Mouse (Mus musculus): ENCODE measurements around the gene Grin2c. TPM values are rescaled to one million over a fixed set of nuclear protein-coding genes. Genes with fewer than 3 reads are reported as not detected.

The Grin2c gene
- polyA plus RNA-seq, 1 experiment: not detected

GRCm38 (mm10) chr11:115270148-115270861 is 3.3 kb upstream of the Grin2c start:
- Histone ChIP-seq H3K27me3 (replicated peaks) (peaks cover 38% of the 10 kb centered on the region), H3K4me3 (replicated peaks) (no peak overlapping the region), H3K36me3 (replicated peaks; ENCODE audit: low read length) (peaks cover 63% of the 10 kb centered on the region), H3K4me1 (peaks cover 46% of the 10 kb centered on the region), H3K9me3 (no peaks in the 10 kb centered on the region)
- TF ChIP-seq FLI1 (IDR thresholded peaks at IDR 0.05; ENCODE audit: low read length) (no peak), GATA1 (IDR thresholded peaks at IDR 0.05; ENCODE audit: borderline replicate concordance, low read length) (no peak)

- no peak for TF ChIP-seq FLI1 (IDR thresholded peaks at IDR 0.05; ENCODE audit: low read length)
- TF ChIP-seq GATA1 (IDR thresholded peaks at IDR 0.05; ENCODE audit: borderline replicate concordance, low read length): no peak
- peaks cover 46% of the 10 kb centered on the region for H3K27me3 ChIP-seq (replicated peaks)
- H3K4me3 ChIP-seq (replicated peaks): no peak overlapping the region
- H3K36me3 ChIP-seq (replicated peaks; ENCODE audit: low read length): peaks cover 59% of the 10 kb centered on the region
- H3K4me1 ChIP-seq: peaks cover 46% of the 10 kb centered on the region
- no peaks in the 10 kb centered on the region for H3K9me3 ChIP-seq
Observed at GRCm38 (mm10) chr11:115269330-115270066, 2.5 kb upstream of the Grin2c start.

GRCm38 (mm10) chr11:115267958-115268357 is 915 bp upstream of the Grin2c start:
- H3K4me3 ChIP-seq (replicated peaks): no peak overlapping the region
- peaks cover 41% of the 10 kb centered on the region for H3K4me1 ChIP-seq
- no peaks in the 10 kb centered on the region for H3K9me3 ChIP-seq
- TF ChIP-seq FLI1 (IDR thresholded peaks at IDR 0.05; ENCODE audit: low read length): no peak
- no peak for TF ChIP-seq GATA1 (IDR thresholded peaks at IDR 0.05; ENCODE audit: borderline replicate concordance, low read length)
- peaks cover 49% of the 10 kb centered on the region for H3K36me3 ChIP-seq (replicated peaks; ENCODE audit: low read length)
- peaks cover 61% of the 10 kb centered on the region for H3K27me3 ChIP-seq (replicated peaks)

GRCm38 (mm10) chr11:115266400-115266778 is 654 bp downstream of the Grin2c start:
- peaks cover 33% of the 10 kb centered on the region for H3K36me3 ChIP-seq (replicated peaks; ENCODE audit: low read length)
- H3K4me1 ChIP-seq: peaks cover 37% of the 10 kb centered on the region
- no peak for TF ChIP-seq GATA1 (IDR thresholded peaks at IDR 0.05; ENCODE audit: borderline replicate concordance, low read length)
- peak overlapping the region; percentile 59 for H3K4me3 ChIP-seq (replicated peaks)
- H3K9me3 ChIP-seq: no peaks in the 10 kb centered on the region
- H3K27me3 ChIP-seq (replicated peaks): peaks cover 76% of the 10 kb centered on the region

GRCm38 (mm10) chr11:115265771-115266399 is 1.2 kb downstream of the Grin2c start:
- TF ChIP-seq GATA1 (IDR thresholded peaks at IDR 0.05; ENCODE audit: borderline replicate concordance, low read length) (no peak), FLI1 (IDR thresholded peaks at IDR 0.05; ENCODE audit: low read length) (no peak)
- Histone ChIP-seq H3K27me3 (replicated peaks) (peaks cover 81% of the 10 kb centered on the region), H3K4me3 (replicated peaks) (peak overlapping the region; percentile 14), H3K4me1 (peaks cover 37% of the 10 kb centered on the region), H3K36me3 (replicated peaks; ENCODE audit: low read length) (peaks cover 28% of the 10 kb centered on the region), H3K9me3 (no peaks in the 10 kb centered on the region)

- peaks cover 22% of the 10 kb centered on the region for H3K36me3 ChIP-seq (replicated peaks; ENCODE audit: low read length)
- peak overlapping the region; percentile 72 for H3K4me3 ChIP-seq (replicated peaks)
- peaks cover 33% of the 10 kb centered on the region for H3K4me1 ChIP-seq
- H3K9me3 ChIP-seq: no peaks in the 10 kb centered on the region
- TF ChIP-seq GATA1 (IDR thresholded peaks at IDR 0.05; ENCODE audit: borderline replicate concordance, low read length) (no peak), FLI1 (IDR thresholded peaks at IDR 0.05; ENCODE audit: low read length) (no peak)
- H3K27me3 ChIP-seq (replicated peaks): peaks cover 90% of the 10 kb centered on the region
Observed at GRCm38 (mm10) chr11:115264862-115265668, 2.0 kb downstream of the Grin2c start.

GRCm38 (mm10) chr11:115264136-115264861 is 2.7 kb downstream of the Grin2c start:
- no peak for TF ChIP-seq FLI1 (IDR thresholded peaks at IDR 0.05; ENCODE audit: low read length)
- no peak for TF ChIP-seq GATA1 (IDR thresholded peaks at IDR 0.05; ENCODE audit: borderline replicate concordance, low read length)
- H3K27me3 ChIP-seq (replicated peaks): peaks cover 97% of the 10 kb centered on the region

GRCm38 (mm10) chr11:115262954-115263353 is 4.1 kb downstream of the Grin2c start:
- peaks cover 2% of the 10 kb centered on the region; the same call in 1 of the 2 replicates for H3K9me3 ChIP-seq
- H3K4me3 ChIP-seq (replicated peaks): no peak overlapping the region
- peaks cover 2% of the 10 kb centered on the region for H3K36me3 ChIP-seq (replicated peaks; ENCODE audit: low read length)

More at GRCm38 (mm10) chr11:115264136-115264861, 2.7 kb downstream of the Grin2c start:
- H3K36me3 ChIP-seq (replicated peaks; ENCODE audit: low read length): peaks cover 16% of the 10 kb centered on the region
- H3K4me3 ChIP-seq (replicated peaks): no peak overlapping the region
- H3K4me1 ChIP-seq: peaks cover 33% of the 10 kb centered on the region
- H3K9me3 ChIP-seq: no peaks in the 10 kb centered on the region

More at GRCm38 (mm10) chr11:115262954-115263353, 4.1 kb downstream of the Grin2c start:
- no peak for TF ChIP-seq GATA1 (IDR thresholded peaks at IDR 0.05; ENCODE audit: borderline replicate concordance, low read length)
- no peak for TF ChIP-seq FLI1 (IDR thresholded peaks at IDR 0.05; ENCODE audit: low read length)
- H3K27me3 ChIP-seq (replicated peaks): peaks cover 98% of the 10 kb centered on the region
- H3K4me1 ChIP-seq: peaks cover 37% of the 10 kb centered on the region
